Mouse (Mus musculus) spleen, postnatal 36 days (tissue): ENCODE results near the gene Thra.

Experiments
- DNase-seq, 2 experiments: peaks; one replicate each; pipeline ENCODE4 v3.0.0; 2022; ENCODE audit warnings: low spot score in 2 of 2, mixed read lengths in 1 of 2

Thra gene

GRCm38 (mm10) chr11:98795714-98796514 lies 55.5 kb downstream of the Thra start:
- peak; percentile 56 to 60 for DNase-seq

- peak; percentile 72 to 76 for DNase-seq
These were observed 56.2 kb downstream of the Thra start for GRCm38 (mm10) chr11:98796515-98797216.

- DNase-seq, result no peak
These were observed 56.9 kb downstream of the Thra start for GRCm38 (mm10) chr11:98797306-98797705.

- DNase-seq, result no peak
These were observed 57.5 kb downstream of the Thra start for GRCm38 (mm10) chr11:98797909-98798308.

- DNase-seq, result no peak
These were observed 64.2 kb downstream of the Thra start, which contains the start of gene Casc3 for GRCm38 (mm10) chr11:98804605-98805004. Gene Casc3, plus strand, starts transcription at chr11:98804905.

GRCm38 (mm10) chr11:98808417-98808816 lies 68.0 kb downstream of the Thra start:
- no peak for DNase-seq

GRCm38 (mm10) chr11:98809457-98810290 lies 69.2 kb downstream of the Thra start:
- peak; percentile 99 for DNase-seq

- no peak for DNase-seq
These were observed 70.2 kb downstream of the Thra start for GRCm38 (mm10) chr11:98810686-98811085.

- no peak for DNase-seq
These were observed 76.3 kb downstream of the Thra start for GRCm38 (mm10) chr11:98816706-98817239.
